Mouse (Mus musculus): ENCODE results near the gene Bcl9l.

Bcl9l gene

DNA sequence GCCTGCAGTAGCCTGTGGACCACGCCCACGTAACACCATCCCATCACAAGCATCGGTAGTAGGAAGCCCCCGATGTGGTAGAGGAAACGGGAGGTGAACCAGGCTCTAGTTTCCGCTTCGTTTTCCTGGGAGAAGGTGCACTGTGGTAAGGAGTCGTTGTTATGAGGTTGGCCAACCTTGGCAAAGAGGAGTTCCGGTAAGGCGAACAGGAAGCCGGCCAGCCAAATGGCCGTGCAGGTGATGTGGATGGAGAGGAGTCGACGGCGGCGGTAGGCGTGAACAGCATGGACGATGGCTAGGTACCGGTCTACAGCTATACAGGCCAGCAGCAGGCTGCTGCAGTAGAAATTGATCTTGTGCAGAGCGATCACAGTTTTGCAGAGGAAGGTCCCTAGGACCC lies 31.0 kb downstream of the Bcl9l start:
- peak in 1 of 2 experiments; percentile 10 for DNase-seq

DNA sequence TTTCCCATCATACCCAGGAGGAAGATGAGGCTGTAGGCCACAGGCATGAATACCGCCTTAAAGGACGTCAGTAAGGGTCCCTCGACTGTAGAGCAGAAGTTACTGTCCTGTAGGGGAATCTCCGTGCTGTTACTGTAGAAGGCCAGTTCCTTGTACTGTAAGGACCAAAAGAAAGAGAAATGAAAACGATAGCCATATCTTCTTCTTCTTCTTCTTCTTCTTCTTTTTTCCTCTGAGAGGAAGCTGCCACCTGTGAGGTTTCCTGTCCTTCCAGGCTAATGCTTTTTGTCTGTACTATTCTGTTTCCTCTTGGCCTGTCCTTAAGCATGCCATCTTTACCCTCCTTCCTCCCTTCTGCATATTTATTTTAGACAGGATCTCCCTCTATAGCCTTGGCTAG lies 31.5 kb downstream of the Bcl9l start:
- DNase-seq = no peak

DNA sequence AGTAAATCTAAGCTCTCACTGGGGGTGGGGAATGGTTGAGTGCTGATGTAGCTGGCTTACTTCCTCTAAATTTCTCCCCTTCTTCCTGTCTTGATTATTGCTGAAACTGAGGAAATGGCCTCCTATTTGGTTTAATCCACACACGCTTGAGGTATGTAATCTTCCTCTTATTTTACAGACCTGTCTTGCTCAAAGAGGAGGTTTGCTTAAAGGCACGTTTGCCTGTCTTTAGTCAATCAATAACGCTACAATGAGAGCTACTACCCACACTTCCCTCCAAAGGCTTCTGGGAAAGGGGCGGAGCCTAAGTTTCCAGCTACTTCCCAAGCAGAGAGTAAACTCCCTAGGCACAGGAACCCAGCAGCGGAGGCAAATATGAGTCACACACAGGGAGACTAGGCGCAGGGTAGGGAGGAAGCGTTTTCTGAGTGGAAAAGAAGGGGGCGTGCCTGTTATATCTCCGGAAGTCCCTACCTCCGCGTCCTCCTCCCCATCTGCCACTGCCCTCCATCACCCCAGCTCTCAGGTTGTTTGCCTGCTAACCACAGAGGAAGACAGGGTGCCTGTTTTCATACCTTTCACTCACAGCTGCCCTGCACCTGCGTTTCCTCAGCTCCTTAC lies 32.6 kb downstream of the Bcl9l start:
- DNase-seq = peak; percentile 77 to 89

DNA sequence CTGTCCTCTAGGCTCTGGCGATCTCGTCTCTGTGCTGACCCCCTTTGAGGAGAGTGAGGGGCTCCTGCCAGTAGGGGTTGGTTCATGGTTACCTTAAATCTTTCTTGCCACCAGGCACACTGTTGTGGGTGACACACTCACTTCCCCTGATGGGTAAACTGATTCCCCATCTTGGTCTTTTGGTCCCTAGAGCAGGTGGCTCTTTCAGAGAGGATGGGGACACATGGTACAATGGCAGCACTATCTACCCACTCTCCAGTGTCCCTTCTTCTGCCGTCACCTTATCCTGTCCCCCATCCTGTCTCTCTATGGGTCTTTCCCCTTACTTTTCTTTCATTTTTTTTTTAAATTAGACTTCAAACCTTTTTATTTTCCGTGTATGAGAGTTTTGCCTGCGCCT lies 33.3 kb downstream of the Bcl9l start:
- DNase-seq = no peak

DNA sequence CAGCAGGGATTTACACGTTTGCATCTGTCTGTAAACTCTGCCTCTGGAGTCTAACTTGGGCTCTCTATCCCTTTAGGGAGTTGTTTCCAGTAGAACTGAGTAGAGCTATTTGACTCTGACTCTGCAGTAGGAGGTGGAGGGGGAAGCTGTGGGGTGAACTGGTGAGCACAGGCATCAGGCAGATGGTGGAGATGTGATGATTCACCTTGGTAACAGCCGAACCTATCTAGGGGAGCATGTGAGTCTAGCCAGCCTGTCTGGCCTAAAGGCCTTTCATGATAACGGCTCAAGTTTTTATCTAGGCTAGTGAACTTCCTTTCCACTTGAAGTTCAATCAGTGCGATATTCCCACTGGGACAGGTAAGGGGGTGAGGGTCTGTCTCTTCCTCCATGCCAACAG lies 34.7 kb downstream of the Bcl9l start:
- no peak for DNase-seq

DNA sequence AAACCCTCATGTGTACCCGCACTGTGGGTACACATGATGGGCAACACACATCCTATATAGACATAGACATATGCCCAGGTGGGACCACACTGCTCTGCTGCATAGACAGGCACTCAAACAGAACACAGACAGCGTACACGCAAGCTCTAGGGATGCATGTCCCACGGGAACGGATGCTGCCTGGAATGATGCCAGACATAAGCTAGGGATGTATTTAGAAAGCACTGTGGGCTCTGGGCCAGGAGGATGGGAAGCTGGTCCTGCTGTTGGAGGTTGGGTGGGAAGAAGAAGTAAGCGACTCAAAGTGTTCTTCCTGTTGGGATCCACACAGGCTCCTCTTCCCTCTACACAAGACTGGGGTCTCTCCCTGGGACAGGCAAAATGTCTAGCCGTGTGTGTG lies 35.4 kb downstream of the Bcl9l start:
- peak in 1 of 2 experiments; percentile 4 for DNase-seq

DNA sequence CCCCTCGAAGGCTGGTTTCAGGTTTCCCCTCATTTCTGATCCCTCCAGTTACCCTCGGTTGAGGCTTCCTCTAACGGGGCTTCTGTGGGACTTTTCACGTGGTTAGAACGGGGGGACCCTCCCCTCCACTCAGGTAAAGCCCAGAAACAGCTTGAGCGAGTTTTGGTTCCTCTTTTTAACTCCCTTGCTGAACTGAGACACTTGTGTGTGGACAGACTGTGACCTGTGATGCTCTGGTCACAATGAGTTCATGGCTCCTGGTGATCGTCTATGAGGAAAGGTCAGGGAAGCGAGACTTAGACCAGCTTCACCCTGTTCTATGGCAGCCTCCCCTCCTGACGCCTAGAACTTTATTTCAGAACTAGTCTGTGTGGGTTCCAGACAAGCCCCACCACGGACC lies 39.3 kb downstream of the Bcl9l start:
- DNase-seq = no peak

DNA sequence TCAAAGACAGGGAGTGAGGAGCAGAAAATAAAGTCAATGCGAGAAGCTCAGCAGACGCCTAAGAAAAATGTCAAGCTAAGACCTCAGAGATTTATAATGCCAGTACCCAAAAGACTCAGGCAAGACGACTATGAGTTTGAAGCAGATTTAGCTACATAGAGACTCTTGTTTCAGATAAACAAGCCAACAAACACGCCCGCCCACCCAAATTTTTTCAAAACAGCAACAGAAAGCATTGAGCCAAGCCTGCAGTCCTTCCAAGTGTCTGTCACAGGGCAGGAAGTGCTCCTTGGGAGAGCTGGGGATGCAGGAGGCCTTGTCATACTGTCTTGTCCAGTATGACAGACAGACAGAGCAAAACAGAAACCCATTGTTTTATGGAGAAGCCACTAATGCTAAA lies 41.1 kb downstream of the Bcl9l start:
- no peak for DNase-seq

DNA sequence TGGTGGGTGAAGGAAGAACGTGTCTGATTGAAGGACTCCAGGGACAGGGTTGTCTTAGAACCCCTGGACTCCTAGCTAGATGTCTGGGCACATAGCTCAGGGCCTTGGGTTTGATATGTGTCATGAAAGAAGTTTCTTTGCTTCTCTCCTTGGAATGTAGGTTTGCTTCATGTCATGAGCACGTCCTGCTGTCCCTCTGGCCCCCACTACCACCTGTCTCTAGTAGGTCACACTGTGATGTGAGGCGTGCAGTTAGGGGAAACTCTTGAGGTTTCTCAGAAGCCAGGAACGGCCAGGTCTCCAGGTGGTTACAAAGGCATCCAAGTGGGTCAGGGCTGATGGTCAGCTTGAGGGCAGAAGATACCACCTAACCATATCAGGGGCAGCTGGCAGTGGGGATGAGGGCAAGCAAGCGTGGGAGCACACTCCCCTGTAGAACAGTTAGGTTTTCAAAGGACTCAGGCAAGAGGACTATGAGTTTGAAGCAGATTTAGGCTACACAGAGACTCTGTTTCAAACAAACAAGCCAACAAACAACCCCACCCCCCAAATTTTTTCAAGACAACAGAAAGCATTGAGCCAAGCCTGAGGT lies 41.7 kb downstream of the Bcl9l start:
- DNase-seq = no peak

DNA sequence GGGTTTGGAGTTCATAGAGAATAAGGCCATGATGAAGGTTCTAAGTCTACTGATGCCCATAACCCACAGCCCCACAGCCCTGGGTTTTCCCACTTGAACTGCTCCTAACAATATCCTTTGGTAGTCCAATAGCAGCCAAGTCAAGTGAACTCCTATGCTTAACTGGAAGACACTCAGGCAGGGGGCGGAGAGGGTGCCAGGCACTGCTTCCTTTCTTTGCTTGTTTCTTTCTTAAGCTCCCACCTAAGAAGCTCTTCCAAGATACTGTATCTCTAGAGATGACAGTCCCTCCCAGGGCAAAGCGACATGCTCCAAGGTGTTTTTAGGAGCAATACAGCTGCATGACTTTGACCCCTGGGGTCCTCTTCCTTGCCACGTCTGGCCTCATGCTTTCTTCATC lies 42.4 kb downstream of the Bcl9l start:
- no peak for DNase-seq

DNA sequence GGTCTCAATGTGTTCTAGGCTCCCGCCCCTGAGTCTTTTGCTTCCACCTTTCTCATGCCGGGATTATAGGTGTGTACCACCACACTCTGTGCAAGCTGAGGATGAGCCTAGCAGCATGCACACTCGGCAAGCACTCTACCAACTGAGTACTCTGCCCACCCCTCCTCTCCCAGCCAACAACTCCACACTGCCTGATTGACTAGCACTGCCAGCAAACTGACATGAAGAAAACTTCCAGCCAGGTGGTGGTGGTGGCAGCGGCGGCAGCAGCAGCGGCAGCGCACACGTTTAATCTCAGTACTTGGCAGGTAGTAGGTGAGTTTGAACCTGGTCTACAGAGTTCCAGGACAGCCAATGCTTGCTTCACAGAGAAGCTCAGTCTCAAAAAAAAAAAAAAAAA lies 43.0 kb downstream of the Bcl9l start:
- DNase-seq = no peak

DNA sequence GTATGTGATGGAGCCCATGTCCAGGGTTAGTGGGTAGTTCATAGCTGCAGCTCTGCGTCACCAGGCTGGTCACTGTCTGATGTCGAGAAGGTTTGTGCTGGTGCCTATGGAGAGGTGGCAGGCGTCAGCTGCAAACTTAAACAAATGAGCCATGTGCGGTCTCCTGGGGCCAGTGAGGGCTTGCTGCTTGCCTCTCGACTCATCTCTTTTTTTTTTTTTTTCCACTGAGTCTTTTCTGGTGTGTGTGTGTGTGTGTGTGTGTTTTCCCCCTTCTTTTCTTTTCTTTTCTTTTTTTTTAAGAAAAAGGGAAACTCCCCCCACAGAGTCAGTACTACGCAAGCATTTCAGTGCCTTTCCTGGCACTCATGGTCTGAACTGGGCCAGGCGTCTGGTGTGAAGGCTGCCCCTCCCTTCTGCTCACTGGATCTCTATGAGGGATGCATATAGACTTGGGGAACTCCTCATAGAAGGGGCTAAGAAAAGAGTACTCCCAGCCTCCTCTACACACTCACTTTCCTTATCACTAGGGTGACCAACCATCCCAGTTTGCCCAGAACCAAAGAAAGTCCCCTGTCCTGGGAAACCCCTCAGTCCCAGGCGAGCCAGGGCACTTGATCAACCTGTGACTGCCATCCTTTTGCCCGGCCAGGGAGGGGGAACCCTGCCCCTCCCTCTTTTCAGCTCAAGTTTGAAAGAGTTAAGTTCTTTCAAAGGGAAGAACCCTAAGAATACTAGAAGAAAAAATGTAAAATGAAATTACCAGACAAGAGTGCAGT lies 43.9 kb downstream of the Bcl9l start:
- DNase-seq = no peak

DNA sequence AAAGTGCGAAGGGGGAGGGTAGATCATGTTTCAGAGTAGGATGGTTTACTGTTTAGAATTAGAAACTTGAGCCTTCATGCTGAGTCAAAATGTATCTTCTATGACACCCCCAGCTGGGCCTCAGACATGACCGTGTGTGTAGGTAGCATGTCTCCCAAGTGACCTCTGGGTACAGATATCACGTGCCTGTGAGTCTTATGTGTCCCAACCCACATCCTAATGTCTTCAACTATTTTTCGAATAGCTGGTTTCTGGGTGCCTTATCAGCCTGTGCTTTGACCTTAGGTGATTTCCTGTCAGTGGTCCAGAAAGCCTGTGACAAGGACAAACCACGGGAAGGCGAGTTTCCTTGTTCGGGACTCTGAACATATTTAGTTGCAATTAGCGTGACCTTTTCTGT lies 45.7 kb downstream of the Bcl9l start:
- DNase-seq = no peak

DNA sequence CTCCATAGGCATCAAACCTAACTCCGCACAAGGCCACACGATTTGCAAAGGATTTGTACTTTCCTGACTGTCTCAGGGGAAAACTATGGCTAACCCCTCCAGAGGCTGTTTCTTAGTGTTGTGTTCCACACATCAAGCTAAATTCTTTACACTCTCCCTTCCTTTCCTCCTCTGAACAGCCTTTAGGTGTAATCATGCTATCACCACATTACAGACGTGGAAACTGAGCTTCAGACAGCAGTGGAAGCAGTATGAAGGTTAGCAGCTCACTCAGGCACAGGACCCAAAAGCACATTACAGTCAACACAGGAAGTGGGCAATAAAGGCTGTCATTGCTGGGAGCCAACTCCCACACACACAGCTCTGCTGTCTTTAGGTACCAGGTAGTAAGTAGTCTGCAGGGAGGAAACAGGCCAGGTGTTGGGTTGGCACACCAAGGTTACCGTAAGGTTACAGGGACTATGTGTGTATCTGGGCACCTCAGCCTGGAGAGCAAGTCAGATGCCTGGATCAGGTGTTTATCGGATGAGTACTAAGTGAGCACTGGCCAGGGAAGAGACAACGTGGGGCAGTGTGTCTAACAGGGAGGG lies 50.5 kb downstream of the Bcl9l start:
- peak; percentile 52 to 72 for DNase-seq

DNA sequence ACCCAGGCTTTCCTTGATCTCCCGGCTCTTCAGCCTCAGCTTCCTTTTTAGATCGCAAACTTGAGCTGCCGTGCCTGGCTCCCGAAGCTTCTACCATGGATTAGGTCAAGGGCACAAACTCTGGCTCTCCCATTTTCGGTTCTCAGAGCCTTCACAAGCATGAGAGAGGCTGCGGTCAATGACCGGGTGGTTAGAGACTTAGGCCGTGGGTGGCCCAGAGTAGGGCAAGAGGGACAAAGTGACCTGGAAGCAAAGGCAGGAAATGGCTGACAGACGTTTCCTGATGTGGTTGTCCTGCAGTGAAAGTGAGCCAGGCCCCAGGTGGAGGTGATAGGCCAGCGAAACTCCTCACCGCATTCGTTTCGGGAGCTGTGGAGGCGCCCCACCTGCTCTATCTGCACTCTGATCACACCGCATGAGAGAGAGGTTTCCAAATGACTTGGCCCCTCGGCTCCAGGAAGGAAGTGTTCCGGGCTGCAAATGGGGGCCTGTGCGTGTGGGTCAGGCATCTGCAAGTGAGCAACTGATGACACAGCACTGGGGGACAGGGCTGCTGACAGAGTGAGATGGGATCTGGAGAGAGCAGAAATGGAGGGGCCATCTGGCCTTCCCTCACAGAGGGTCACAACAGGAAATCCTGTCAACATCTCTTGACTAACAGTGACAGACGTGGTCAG lies 55.1 kb downstream of the Bcl9l start:
- peak; percentile 54 to 72 for DNase-seq

DNA sequence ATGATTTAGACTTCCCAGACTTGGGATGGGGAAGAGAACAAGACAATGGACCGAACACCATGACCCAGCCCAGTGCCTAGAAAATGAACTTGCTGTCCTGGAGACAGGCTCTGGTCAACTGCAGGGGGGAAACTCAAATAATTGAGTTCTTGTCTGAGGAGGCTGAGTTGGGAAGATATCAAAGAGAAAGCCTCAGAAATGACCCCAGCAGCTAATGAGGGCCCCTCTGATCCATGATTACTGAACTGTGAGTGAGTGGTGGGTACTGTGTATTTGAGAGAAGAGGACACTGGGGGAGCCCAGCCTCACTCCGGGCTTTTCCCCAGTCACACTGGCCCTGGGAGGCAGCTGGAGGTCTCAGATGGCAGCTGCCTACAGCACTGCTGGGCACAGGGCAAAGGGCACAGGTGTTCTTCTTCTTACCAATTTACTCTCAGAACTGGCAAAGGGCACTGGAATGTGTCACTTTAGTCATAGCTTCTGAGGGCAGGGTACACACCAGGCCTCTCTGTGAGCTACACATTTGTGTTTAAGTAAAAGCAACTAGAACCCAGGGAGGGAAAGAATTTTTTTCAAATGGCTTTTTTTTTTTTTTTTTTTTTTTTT lies 57.3 kb downstream of the Bcl9l start:
- peak; percentile 42 to 62 for DNase-seq

DNA sequence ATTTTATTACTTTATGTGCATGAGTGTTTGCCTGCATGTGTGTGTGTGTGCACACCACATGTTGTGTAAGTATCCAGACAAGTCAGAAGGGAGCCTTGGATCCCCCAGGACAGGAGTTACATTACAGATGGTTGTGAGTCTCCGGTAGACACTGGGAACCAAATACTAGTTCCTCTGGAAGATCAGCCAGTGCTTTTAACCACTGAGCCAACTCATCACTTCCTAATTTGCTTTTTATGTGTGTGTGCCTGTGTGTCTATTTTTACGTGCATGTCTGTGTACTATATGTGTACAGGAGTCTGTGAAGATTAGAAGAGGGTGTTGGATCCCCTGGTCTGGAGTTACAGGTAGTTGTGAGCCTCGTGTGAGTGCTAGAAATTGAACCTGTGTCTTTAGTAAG lies 58.1 kb downstream of the Bcl9l start:
- DNase-seq = no peak

DNA sequence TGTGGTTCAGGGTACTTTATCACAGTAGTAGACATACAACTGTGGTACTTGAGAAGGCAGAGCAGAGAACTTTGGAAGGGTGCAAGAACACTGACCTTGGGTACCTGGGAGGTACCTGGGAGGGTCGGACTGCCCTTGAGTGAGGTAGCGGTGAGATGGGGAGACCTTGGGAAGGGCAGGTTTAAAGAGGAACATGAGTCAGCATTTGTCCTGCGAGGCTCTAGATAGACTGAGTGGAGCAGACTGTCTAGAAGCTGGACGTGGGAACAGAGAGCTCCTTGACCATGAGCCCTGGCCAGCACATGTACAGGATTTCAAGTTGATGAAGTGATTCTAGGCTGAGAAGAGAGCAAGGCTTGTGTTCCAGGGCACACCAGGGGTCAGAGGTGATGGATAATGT lies 59.7 kb downstream of the Bcl9l start:
- no peak for DNase-seq

DNA sequence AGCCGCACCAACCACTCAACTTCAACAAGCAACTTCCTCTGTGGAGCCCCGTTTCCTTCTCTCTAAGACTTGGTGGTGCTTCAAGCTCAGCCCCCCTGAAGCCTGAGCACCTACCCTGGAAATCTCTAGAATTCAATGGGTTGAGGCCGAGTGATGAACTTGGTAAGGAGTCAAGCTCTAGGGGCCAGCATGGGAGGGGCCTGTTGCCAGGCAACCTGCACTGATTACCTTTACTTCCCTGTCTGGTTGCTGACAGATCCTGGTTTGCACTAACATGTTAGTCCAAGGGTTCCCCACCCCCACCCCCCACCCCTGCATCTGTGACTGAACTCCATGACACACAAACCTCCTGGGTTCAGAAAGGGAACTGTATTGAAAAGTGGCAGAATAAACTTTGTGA lies 62.4 kb downstream of the Bcl9l start:
- no peak for DNase-seq

DNA sequence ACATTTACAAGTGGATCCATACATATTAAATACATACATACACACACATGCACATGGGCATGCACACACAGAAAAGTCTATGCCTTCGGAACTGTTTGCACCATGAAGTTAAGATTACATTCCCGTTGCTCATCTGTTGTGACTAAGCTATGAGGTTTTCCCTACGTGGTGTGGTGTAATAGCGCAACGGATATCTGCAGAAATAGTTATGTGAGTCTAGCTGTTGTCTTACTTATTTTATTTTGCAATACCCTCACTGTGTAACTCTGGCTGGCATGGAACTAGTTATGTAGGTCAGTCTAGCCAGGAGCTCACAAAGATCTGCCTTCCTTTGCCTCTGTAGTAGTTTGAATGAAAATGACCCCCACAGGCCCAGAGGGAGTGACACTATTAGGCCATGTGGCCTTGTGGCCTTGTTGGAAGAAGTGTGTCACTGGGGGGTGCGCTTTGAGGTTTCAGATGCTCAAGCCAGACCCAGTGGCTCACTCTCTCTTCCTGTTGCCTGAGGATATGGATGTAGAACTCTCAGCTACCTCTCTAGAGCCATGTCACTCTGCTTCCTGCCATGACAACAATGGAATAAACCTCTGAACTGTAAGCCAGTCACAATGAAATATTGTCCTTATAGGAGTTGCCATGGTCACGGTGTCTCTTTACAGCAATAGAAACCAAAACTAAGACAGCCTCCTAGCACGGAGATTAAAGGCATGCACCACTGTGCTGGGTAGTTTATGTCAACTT lies 66.0 kb downstream of the Bcl9l start:
- no peak for DNase-seq

DNA sequence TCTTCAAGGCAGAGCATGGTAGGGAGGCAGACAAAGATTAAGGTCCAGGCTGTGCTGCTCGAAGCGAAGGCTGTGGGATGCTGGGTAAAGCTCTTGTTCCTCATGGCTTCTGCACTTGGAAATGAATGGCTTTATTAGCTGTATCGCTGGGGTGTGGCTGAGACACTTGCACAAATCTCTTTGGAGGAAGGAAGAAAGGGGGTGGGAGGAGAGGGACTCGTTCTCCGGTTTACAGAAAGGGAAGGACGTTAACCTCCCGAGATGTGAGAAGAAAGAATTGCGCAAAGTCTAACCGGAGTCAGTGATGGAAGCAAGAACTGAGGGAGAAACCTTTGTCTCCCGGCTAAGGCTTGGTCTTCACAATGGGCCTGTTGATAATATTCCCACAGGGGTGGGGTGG lies 68.5 kb downstream of the Bcl9l start:
- no peak for DNase-seq

DNA sequence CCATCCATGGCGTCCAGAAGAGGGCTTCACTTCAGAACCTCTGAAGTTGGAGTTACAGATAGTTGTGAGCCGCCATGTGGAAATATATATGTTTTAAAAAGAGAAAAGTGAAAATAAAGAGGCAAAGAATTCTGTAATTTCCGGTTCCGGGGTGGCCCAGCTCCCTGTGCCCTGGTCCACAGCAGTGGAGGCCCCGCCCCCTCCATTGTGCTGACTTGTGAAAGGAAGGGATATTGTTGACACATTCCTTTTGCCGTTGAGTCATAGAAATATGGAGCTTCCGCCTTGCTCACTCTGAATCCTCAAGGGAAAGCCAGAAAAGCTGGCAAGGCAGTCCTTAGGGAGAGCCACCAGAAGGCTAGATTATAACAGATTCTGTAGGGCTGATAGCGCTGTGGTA lies 69.5 kb downstream of the Bcl9l start:
- DNase-seq = no peak

Measured in thymus, postnatal 36 days (tissue).